Mouse (Mus musculus) CH12.LX (cell line): ENCODE measurements around the gene Plppr3. TPM values are rescaled to one million over a fixed set of nuclear protein-coding genes. Genes with fewer than 3 reads are reported as not detected.

Experiments
- DNase-seq: peaks from one replicate; pipeline ENCODE4 v3.0.0-alpha.2; 2013; ENCODE audit errors: extremely low read depth
- H3K27ac ChIP-seq: 2 replicates; pipeline ENCODE4 v1.5.1; 2012; ENCODE audit warnings: low read depth, mild to moderate bottlenecking, control low read depth, moderate library complexity; ENCODE audit not compliant: insufficient read depth
- H3K27me3 ChIP-seq: replicated peaks from 2 replicates; pipeline ENCODE3; 2012; ENCODE audit warnings: inconsistent platforms
- H3K36me3 ChIP-seq, 2 experiments: replicated peaks in 1 of 2; 2 replicates each; pipeline versions ENCODE3 to v1.6.1; 2012; ENCODE audit warnings: inconsistent platforms in 1 of 2, low read length in 1 of 2, mild to moderate bottlenecking in 1 of 2, mixed read lengths in 1 of 2, moderate library complexity in 1 of 2; ENCODE audit not compliant: control insufficient read depth in 1 of 2, insufficient read depth in 1 of 2
- H3K4me1 ChIP-seq, 2 experiments: 2 replicates each; pipeline ENCODE4 v1.6.1; 2012; ENCODE audit warnings: inconsistent platforms in 1 of 2, moderate library complexity in 1 of 2; ENCODE audit not compliant: insufficient read depth in 2 of 2, control insufficient read depth in 1 of 2
- H3K4me2 ChIP-seq: 2 replicates; pipeline ENCODE4 v1.6.1; 2012; ENCODE audit warnings: low read depth, mild to moderate bottlenecking, control low read depth; ENCODE audit not compliant: poor library complexity, insufficient read depth, severe bottlenecking
- H3K4me3 ChIP-seq, 3 experiments: fragments of 150-350 bp in 1 of 3; sonication (generic) in 1 of 3; replicated peaks in 1 of 3; 2 replicates each; pipeline versions ENCODE3 to v1.5.1; 2011 to 2012; ENCODE audit warnings: low read depth in 2 of 3, low read length in 2 of 3, mild to moderate bottlenecking in 2 of 3, moderate library complexity in 2 of 3, control low read depth in 1 of 3, improper control_type of control experiment in 1 of 3, inconsistent platforms in 1 of 3, mixed read lengths in 1 of 3; ENCODE audit not compliant: poor library complexity in 1 of 3
- H3K79me2 ChIP-seq: replicated peaks from 2 replicates; pipeline ENCODE4 v1.6.1; 2012; ENCODE audit warnings: mild to moderate bottlenecking, moderate library complexity; ENCODE audit not compliant: control insufficient read depth, poor library complexity, insufficient read depth, severe bottlenecking; ENCODE audit errors: extremely low read depth
- H3K9ac ChIP-seq: 2 replicates; pipeline ENCODE4 v1.6.1; 2012; ENCODE audit warnings: low read depth, mild to moderate bottlenecking, control low read depth, moderate library complexity; ENCODE audit not compliant: insufficient read depth
- H3K9me3 ChIP-seq: replicated peaks from 2 replicates; pipeline ENCODE3; 2012; ENCODE audit warnings: low read length, inconsistent platforms, mixed read lengths
- BHLHE40 ChIP-seq: IDR thresholded peaks from 2 replicates; pipeline ENCODE4 v1.6.1; 2011; ENCODE audit warnings: mild to moderate bottlenecking, low read depth, low read length, improper control_type of control experiment
- CHD2 ChIP-seq: IDR thresholded peaks from 2 replicates; pipeline ENCODE4 v1.6.1; 2011; ENCODE audit warnings: low read length, improper control_type of control experiment
- EP300 ChIP-seq: IDR thresholded peaks from 2 replicates; pipeline ENCODE4 v1.6.1; 2011; ENCODE audit warnings: low read length, improper control_type of control experiment
- GABPA ChIP-seq: IDR thresholded peaks from 2 replicates; pipeline ENCODE4 v1.6.1; 2012; ENCODE audit warnings: low read depth, low read length, improper control_type of control experiment, inconsistent platforms; ENCODE audit not compliant: insufficient replicate concordance
- JUND ChIP-seq: conservative IDR thresholded peaks from 2 replicates; pipeline ENCODE4 v1.6.1; 2011; ENCODE audit warnings: low read depth, low read length, improper control_type of control experiment
- KAT2A ChIP-seq: IDR thresholded peaks from 2 replicates; pipeline ENCODE4 v1.6.1; 2012; ENCODE audit warnings: low read length, improper control_type of control experiment, inconsistent platforms; ENCODE audit not compliant: insufficient replicate concordance
- MAFK ChIP-seq: IDR thresholded peaks from 2 replicates; pipeline ENCODE4 v1.6.1; 2011; ENCODE audit warnings: low read length, improper control_type of control experiment; ENCODE audit not compliant: insufficient replicate concordance
- MAX ChIP-seq: IDR thresholded peaks from 2 replicates; pipeline ENCODE4 v1.6.1; 2011; ENCODE audit warnings: low read length, improper control_type of control experiment
- MXI1 ChIP-seq: IDR thresholded peaks from 2 replicates; pipeline ENCODE4 v1.6.1; 2011; ENCODE audit warnings: mild to moderate bottlenecking, low read depth, low read length, improper control_type of control experiment
- MYC ChIP-seq: IDR thresholded peaks from 2 replicates; pipeline ENCODE4 v1.6.1; 2011; ENCODE audit warnings: low read depth, mild to moderate bottlenecking, improper control_type of control experiment, low read length
- NRF1 ChIP-seq: IDR thresholded peaks from 2 replicates; pipeline ENCODE4 v1.6.1; 2014; ENCODE audit warnings: low read depth, mild to moderate bottlenecking, inconsistent platforms, low read length, improper control_type of control experiment, moderate library complexity
- PAX5 ChIP-seq: IDR thresholded peaks from 2 replicates; pipeline ENCODE4 v1.6.1; 2012; ENCODE audit warnings: low read length, inconsistent platforms, mixed read lengths
- POLR2A ChIP-seq: IDR thresholded peaks from 2 replicates; pipeline ENCODE4 v1.6.1; 2011; ENCODE audit warnings: low read depth, mild to moderate bottlenecking, improper control_type of control experiment, low read length
- POLR2AphosphoS2 ChIP-seq: IDR thresholded peaks from 2 replicates; pipeline ENCODE4 v1.6.1; 2011; ENCODE audit warnings: low read depth, low read length, improper control_type of control experiment
- RAD21 ChIP-seq: IDR thresholded peaks from 2 replicates; pipeline ENCODE4 v1.6.1; 2011; ENCODE audit warnings: low read depth, mild to moderate bottlenecking, low read length, improper control_type of control experiment, moderate library complexity
- SIN3A ChIP-seq: IDR thresholded peaks from 2 replicates; pipeline ENCODE4 v1.6.1; 2012; ENCODE audit warnings: low read length, improper control_type of control experiment, inconsistent platforms
- TBP ChIP-seq: conservative IDR thresholded peaks from 2 replicates; pipeline ENCODE4 v1.6.1; 2011; ENCODE audit warnings: low read depth, low read length, improper control_type of control experiment
- TCF12 ChIP-seq: IDR thresholded peaks from 2 replicates; pipeline ENCODE4 v1.6.1; 2014; ENCODE audit warnings: low read depth, mild to moderate bottlenecking, inconsistent platforms, low read length, improper control_type of control experiment
- ZKSCAN1 ChIP-seq: IDR thresholded peaks from 2 replicates; pipeline ENCODE4 v1.6.1; 2012; ENCODE audit warnings: low read depth, inconsistent platforms, low read length, improper control_type of control experiment, borderline replicate concordance
- ZNF384 ChIP-seq: IDR thresholded peaks from 2 replicates; pipeline ENCODE4 v1.6.1; 2012; ENCODE audit warnings: low read depth, low read length, improper control_type of control experiment, inconsistent platforms
- dilution Hi-C: fragments of 300-500 bp; cut with MboI; formaldehyde crosslinking; loops from 2 replicates; pipeline ENCODE4 v1.14.3; 2020; ENCODE audit warnings: low sequenced_read_pairs; ENCODE audit not compliant: extremely low pct_unique_long_range_greater_than_20kb, extremely low pct_ligation_motif_present
- in situ Hi-C: fragments of 300-500 bp; cut with MboI; formaldehyde crosslinking; loops from 3 replicates; pipeline ENCODE4 v1.14.3; 2019; ENCODE audit warnings: low sequenced_read_pairs, low pct_ligation_motif_present, low pct_unique_long_range_greater_than_20kb, mixed read lengths
- polyA plus RNA-seq: library from polyadenylated mRNA; unstranded; fragments of >175 nt; gene quantifications from 2 replicates; pipeline ENCODE4 v1.2.1, GENCODE M21; 2012; ENCODE audit warnings: low read depth; ENCODE audit not compliant: insufficient read length
- total RNA-seq, 2 experiments: library from RNA; depleted of rRNA; stranded (reverse); fragments of 300-350 nt in 1 of 2; fragments of >200 nt in 1 of 2; gene quantifications; 2 replicates each; pipeline ENCODE4 v1.2.3; 2012 to 2014

The Plppr3 gene
- total and polyA plus RNA-seq, 3 experiments = 0.47 to 3.4 TPM; not detected in 1

DNA sequence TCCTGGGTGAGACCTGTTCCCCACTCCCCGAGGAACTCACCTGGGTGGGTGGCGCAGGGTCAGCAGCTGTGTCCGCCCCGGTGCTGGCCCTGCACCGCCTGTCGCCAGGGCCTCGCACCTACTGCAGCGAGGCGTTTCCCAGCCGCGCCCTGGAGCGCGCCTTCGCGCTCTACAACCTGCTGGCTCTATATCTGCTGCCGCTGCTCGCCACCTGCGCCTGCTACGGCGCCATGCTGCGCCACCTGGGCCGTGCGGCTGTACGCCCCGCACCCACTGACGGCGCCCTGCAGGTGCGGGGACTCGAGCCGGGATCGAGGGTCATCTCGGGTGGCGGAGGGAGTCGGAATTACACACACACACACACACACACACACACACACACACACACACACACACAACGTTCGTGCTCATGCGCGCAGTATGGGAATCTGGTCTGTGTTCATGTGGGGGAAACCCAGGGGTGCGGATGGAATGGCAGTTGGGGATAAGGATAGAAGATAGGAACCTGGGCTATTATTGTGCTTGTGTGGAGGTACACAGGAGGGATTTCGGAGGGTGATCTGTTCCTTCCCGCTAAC lies 46.6 kb upstream of the Plppr3 start, which contains the start of gene R3hdm4:
TSS of gene R3hdm4 (minus strand) at position 251 of the 578 bp plus-strand sequence.
- no peak within 1 kb of the TSS for H3K27ac ChIP-seq
- TF ChIP-seq GABPA (no peak), BHLHE40 (no peak)
- no peaks in the 10 kb centered on the region for H3K27me3 ChIP-seq
- peaks cover 4% of the 10 kb centered on the region for H3K9me3 ChIP-seq
- peaks cover 3 to 32% of the 10 kb centered on the region in 2 experiments for H3K4me1 ChIP-seq
- no peak within 1 kb of the TSS for H3K4me2 ChIP-seq
- in situ Hi-C loops = loop anchor here (5.0 kb wide), 1 partner anchor 89 kb away; no protein-coding TSS in a partner anchor
- H3K9ac ChIP-seq = no peak within 1 kb of the TSS
- dilution Hi-C loops = no loop called here
- DNase-seq = no peak
- H3K36me3 ChIP-seq = no peaks in the 10 kb centered on the region
- H3K4me3 ChIP-seq = no peak within 1 kb of the TSS
- H3K79me2 ChIP-seq = no peaks in the 10 kb centered on the region; the same call in 1 of the 2 replicates

DNA sequence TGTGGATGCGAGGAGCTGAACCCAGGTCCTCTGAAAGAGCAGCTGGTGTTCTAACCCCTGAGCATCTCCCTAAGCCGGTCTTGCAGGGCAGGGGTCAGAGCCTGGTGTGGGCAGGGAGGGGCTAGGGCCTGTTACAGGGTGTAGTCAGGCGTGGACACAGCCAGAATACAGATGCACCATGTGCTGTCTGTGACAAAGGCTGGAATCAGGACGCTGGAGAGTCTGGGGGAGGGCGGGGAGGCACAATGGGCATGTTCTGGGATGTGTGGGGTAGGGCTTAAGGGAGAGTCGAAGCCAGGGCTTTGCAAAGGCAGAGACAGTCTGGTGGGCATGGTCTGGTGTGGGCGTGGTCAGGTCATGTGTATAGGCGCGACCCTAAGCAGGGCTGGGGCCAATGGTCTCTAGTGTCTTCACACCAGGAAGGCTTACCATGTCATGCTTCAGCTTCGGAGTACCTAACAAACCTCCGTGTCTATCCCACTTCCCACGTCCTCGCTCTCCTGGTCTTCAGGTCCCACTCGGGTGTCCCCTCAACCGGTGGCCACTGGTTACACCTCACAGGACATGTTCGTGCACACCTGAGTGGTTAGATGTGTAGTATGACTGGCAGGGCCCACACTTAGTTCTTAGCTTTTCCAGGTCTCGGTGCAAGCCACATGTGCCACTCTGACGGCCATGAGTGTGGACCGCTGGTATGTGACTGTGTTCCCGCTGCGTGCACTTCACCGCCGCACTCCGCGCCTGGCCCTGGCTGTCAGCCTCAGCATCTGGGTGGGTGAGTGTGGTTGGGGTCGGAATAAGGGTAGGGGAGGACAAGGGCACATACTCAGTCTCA lies 45.8 kb upstream of the Plppr3 start:
- Histone ChIP-seq H3K27me3 (no peaks in the 10 kb centered on the region), H3K79me2 (no peaks in the 10 kb centered on the region; the same call in 1 of the 2 replicates), H3K4me3 (no peak overlapping the region), H3K4me2 (no peak overlapping the region), H3K27ac (no peak overlapping the region), H3K36me3 (no peaks in the 10 kb centered on the region), H3K9me3 (peaks cover 4% of the 10 kb centered on the region), H3K9ac (no peak overlapping the region), H3K4me1 (peaks cover 9 to 33% of the 10 kb centered on the region in 2 experiments)
- no peak for DNase-seq
- in situ Hi-C loops = loop anchor here (5.0 kb wide), 1 partner anchor 88 kb away; no protein-coding TSS in a partner anchor
- dilution Hi-C loops = no loop called here
- TF ChIP-seq RAD21 (no peak), JUND (no peak), NRF1 (no peak), ZKSCAN1 (no peak), SIN3A (no peak), MAFK (no peak), MYC (no peak), EP300 (no peak), MXI1 (no peak), POLR2A (no peak), TBP (no peak), PAX5 (no peak), KAT2A (no peak), CHD2 (no peak), MAX (no peak), ZNF384 (no peak), POLR2AphosphoS2 (no peak), TCF12 (no peak)
